Mouse (Mus musculus): Measurements from ENCODE around the gene Atp23. TPM values are rescaled to one million over a fixed set of nuclear protein-coding genes. Genes with fewer than 3 reads are reported as not detected.
A peak's percentile ranks its signal among the peaks of the same experiment; 100 is the strongest.
"Not testable (repeated sequence)": the region's sequence is repeated elsewhere in the genome, so short reads cannot be mapped to it uniquely, and the experiment has no call there.

The Atp23 gene
- polyA plus RNA-seq, 1 experiment from 2014 or later, result 10.0 TPM

DNA sequence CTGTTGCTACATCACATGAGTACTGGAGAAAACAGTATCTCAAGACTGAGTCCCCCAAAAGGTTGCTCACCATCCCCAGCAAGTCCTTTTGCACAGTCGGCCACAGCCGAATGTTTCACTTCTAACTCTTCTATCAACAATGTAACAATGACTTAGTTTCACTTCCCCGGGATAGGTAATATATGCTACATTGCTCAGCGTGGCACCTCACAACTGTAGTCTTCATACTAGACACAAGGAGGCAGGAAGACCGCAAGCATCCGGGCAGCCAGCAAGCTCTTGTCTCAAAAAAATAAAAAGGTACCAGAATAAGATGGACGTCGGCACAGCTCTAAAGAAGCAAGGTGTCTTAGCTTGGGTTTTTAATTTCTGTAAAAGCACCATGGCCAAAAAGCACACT, 35.9 kb downstream of the Atp23 start:
- H3K27ac ChIP-seq, result no peak overlapping the region
- no peaks in the 10 kb centered on the region for H3K27me3 ChIP-seq
- no peaks in the 10 kb centered on the region for H3K9me3 ChIP-seq (replicated peaks)
- H3K9ac ChIP-seq, result no peak overlapping the region
- H3K4me3 ChIP-seq (replicated peaks), result no peak overlapping the region
- H3K36me3 ChIP-seq, result no peaks in the 10 kb centered on the region
- DNase-seq, result no peak
- 74% methylated on average over 8 of the region's 8 CpGs for WGBS (ENCODE audit: insufficient replicate concordance)
- no peak overlapping the region for H3K4me2 ChIP-seq
- H3K4me1 ChIP-seq (replicated peaks), result no peaks in the 10 kb centered on the region
- ATAC-seq (ENCODE audit: low read depth), result no peak

DNA sequence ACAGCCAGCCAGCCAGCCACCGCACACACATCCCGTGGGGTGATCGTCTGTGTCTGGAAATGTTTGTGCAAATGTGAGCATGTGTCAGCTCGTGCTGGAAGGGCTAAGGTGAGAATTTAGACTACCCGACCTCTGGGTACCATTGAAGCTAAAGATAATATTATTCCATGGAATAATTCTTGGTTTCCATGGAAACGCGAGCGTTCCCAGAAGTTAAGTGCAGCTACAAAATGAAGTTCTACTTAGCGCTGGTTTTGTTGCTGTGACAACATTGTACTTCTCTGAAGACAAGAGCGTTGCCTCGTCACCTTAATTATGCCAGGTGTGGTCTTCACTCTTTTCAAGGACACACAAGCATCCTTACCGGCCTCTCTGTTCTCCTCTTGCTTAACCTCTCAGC, 39.0 kb downstream of the Atp23 start:
- 70% methylated on average over 12 of the region's 12 CpGs for WGBS (ENCODE audit: insufficient replicate concordance)
- Histone ChIP-seq H3K9me3 (replicated peaks) (no peaks in the 10 kb centered on the region), H3K27ac (no peak overlapping the region)

DNA sequence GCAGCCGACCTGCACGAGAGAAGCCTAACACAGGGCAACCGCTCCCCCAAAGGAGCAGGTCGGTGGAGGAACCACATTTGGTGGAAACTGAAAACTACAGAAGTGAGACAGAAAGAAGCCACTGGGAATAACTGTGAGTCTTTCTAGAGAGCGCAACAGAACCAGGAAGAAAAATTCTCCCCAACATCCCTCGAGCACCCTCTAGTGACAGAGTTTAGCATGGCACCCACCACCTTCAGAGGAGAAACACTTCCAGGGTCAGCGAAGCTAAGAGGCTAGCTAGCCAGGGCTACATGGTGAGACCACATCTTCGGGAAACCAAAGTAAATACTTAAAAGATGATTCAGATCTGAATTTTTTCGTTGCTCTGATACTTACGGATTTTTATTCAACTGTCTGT, 47.9 kb downstream of the Atp23 start:
- 60% methylated on average over 10 of the region's 10 CpGs for WGBS (ENCODE audit: insufficient replicate concordance)
- Histone ChIP-seq H3K27me3 (no peaks in the 10 kb centered on the region), H3K4me3 (replicated peaks) (no peak overlapping the region), H3K9ac (no peak overlapping the region), H3K9me3 (replicated peaks) (no peaks in the 10 kb centered on the region), H3K4me1 (replicated peaks) (no peaks in the 10 kb centered on the region), H3K27ac (no peak overlapping the region), H3K36me3 (no peaks in the 10 kb centered on the region), H3K4me2 (no peak overlapping the region)
- DNase-seq (no peak), ATAC-seq (ENCODE audit: low read depth) (no peak)

More for the DNA sequence above, 39.0 kb downstream of the Atp23 start:
- no peak overlapping the region for H3K9ac ChIP-seq
- H3K27me3 ChIP-seq, result no peaks in the 10 kb centered on the region
- ATAC-seq (ENCODE audit: low read depth) (no peak), DNase-seq (no peak)
- no peak overlapping the region for H3K4me2 ChIP-seq
- no peaks in the 10 kb centered on the region for H3K36me3 ChIP-seq
- no peak overlapping the region for H3K4me3 ChIP-seq (replicated peaks)
- H3K4me1 ChIP-seq (replicated peaks), result peaks cover 5% of the 10 kb centered on the region; the same call in 1 of the 2 replicates

DNA sequence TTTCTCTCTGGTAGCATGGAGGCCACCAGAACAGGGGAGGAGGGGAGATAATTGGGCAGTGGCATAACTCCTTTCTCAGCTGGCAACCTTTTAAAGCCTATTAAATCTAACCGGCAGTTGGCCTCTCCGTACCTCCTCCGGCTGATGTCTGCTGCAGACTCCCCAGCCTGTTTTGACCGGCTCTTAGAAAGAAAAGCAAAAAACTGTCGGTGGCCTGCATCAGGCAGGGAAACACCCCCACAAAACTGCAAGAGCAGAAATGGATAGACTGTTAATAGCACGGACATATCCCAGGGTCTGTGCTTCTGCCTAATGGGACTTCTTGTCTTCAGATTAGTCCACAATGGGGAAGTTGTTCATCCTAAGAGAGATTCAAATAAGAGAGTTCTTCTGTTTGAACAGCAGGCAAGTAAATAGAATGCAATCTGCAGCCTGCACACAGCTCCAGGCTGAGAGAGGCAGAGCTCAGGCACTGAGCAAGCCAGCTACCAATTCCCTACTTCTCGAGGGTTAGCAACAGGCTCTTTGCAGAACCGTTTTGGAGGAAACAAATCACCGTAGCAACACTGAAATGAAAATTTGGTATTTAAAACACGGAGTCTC, 55.7 kb downstream of the Atp23 start:
- no peaks in the 10 kb centered on the region for H3K36me3 ChIP-seq
- no peak overlapping the region for H3K27ac ChIP-seq
- H3K4me3 ChIP-seq (replicated peaks), result no peak overlapping the region
- H3K4me1 ChIP-seq (replicated peaks), result no peaks in the 10 kb centered on the region
- DNase-seq (no peak), ATAC-seq (ENCODE audit: low read depth) (no peak)
- no peak overlapping the region for H3K9ac ChIP-seq
- no peaks in the 10 kb centered on the region for H3K9me3 ChIP-seq (replicated peaks)
- peak overlapping the region; percentile 24; the same call in 1 of the 2 replicates for H3K4me2 ChIP-seq
- H3K27me3 ChIP-seq, result no peaks in the 10 kb centered on the region
- 49% methylated on average over 10 of the region's 10 CpGs for WGBS (ENCODE audit: insufficient replicate concordance)

DNA sequence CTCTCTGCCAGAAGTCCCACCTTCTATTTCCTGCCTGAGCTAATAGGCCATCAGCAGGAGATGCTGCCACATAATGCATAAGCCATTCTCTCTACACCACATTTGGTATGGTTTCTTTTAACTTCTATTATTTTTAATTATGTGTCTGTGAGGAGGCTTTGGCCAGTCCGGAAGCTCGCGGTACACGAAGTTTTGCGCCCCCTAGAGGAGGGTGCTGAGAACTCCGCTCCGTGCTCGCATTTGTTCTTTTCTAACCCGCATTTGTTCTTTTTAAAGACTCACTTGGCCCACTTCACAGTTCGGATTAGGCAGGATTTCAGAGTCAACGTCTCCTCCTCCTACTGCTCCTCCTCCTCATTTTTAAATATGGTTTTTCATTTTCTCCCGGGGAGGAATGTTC, 56.5 kb downstream of the Atp23 start:
- H3K4me2 ChIP-seq, result no peak overlapping the region
- no peaks in the 10 kb centered on the region for H3K27me3 ChIP-seq
- 34% methylated on average over 12 of the region's 12 CpGs for WGBS (ENCODE audit: insufficient replicate concordance)
- no peaks in the 10 kb centered on the region for H3K4me1 ChIP-seq (replicated peaks)
- no peak for ATAC-seq (ENCODE audit: low read depth)
- no peak overlapping the region for H3K27ac ChIP-seq
- no peak overlapping the region for H3K9ac ChIP-seq
- DNase-seq, result no peak
- H3K9me3 ChIP-seq (replicated peaks), result no peaks in the 10 kb centered on the region
- H3K36me3 ChIP-seq, result no peaks in the 10 kb centered on the region
- no peak overlapping the region for H3K4me3 ChIP-seq (replicated peaks)

DNA sequence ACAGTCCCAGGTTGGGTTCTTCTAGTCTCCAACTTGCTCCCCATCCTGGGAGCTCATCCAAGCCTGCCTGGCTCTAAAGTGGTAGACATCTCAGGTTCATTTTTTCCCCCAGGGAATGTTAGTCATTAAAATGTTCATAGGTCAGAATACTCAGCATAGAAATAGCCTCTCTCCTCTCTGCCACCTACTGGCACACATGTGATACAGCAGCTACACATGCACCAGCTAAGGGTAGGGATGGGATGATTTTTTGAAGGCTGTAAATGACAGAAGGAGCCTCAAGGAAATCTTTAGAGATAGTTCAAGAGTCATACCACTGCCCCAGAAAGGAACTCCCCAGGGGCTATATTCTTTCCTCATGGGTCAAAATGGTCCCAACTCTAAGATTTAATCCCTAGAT, 60.9 kb downstream of the Atp23 start:
- Histone ChIP-seq H3K9me3 (replicated peaks) (no peaks in the 10 kb centered on the region), H3K4me1 (replicated peaks) (no peaks in the 10 kb centered on the region), H3K4me3 (replicated peaks) (no peak overlapping the region), H3K27ac (no peak overlapping the region), H3K36me3 (no peaks in the 10 kb centered on the region), H3K4me2 (no peak overlapping the region), H3K9ac (no peak overlapping the region), H3K27me3 (no peaks in the 10 kb centered on the region)
- ATAC-seq (ENCODE audit: low read depth) (no peak), DNase-seq (no peak)

DNA sequence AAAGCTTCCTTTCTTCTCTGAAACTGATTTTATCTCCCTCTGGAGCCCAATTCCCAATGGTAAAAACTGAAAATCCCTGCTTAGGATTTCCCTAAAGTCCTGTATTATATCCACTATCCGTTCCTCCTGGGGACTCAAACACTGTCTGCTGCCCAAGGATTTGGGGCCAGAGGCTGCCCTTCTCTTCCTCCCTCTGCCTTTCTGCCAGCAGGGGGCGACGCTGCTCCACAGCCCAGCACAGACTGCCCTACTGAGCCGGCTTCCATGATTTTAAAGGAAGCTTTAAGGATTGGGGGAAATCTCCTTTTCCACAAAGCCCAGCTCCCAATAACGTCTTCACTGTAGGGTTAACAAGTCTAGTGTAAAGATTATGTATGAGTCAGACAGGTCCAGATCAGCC, 68.1 kb downstream of the Atp23 start:
- DNase-seq (no peak), ATAC-seq (ENCODE audit: low read depth) (no peak)
- WGBS (ENCODE audit: insufficient replicate concordance), result 41% methylated on average over 5 of the region's 5 CpGs
- Histone ChIP-seq H3K4me3 (replicated peaks) (no peak overlapping the region), H3K9me3 (replicated peaks) (no peaks in the 10 kb centered on the region), H3K9ac (no peak overlapping the region), H3K4me2 (no peak overlapping the region), H3K27ac (no peak overlapping the region), H3K4me1 (replicated peaks) (no peaks in the 10 kb centered on the region), H3K27me3 (no peaks in the 10 kb centered on the region), H3K36me3 (no peaks in the 10 kb centered on the region)

DNA sequence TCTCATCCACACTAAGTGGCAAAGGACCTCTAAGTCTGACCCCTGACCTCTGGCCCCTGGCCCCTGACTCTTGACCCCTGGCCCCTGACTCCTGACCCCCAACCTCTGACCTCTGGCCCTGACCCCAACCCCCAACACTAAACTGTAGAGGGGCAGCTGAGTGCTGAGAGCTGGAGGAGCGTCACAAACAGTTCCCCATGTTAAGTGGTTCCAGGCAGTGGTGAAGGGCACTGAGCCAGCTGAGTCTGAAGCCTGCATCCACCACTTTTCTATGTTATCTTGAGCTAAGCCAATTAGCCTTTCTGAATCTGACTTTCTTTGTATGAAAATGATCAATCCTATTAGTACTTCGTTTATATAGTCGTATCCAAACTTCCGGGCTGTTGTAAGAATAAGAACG, 69.8 kb downstream of the Atp23 start:
- H3K9ac ChIP-seq, result no peak overlapping the region
- no peak overlapping the region for H3K4me2 ChIP-seq
- no peaks in the 10 kb centered on the region for H3K36me3 ChIP-seq
- H3K27me3 ChIP-seq, result no peaks in the 10 kb centered on the region
- WGBS (ENCODE audit: insufficient replicate concordance), result 80% methylated on average over 5 of the region's 5 CpGs
- no peaks in the 10 kb centered on the region for H3K9me3 ChIP-seq (replicated peaks)
- H3K4me1 ChIP-seq (replicated peaks), result no peaks in the 10 kb centered on the region
- DNase-seq, result no peak
- no peak overlapping the region for H3K27ac ChIP-seq
- no peak overlapping the region for H3K4me3 ChIP-seq (replicated peaks)
- no peak for ATAC-seq (ENCODE audit: low read depth)

DNA sequence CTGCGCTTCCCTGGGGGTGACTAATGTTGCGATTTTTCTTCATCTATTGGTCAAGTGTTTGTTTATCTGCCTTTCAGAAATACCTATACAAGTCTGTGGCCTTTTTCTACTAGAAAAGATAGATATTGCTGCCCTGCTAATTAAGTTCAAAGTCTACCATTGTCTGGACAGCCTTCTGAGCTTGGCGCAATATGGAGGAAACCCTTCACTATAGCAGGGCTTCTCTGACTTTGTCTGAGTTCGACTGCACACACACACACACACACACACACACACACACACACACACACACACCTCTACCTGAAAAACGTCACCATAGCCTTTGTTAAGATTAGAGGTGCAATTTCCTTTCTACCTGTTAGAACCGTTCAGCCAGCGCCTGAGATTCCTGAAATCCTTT, 72.5 kb downstream of the Atp23 start:
- no peaks in the 10 kb centered on the region for H3K9me3 ChIP-seq (replicated peaks)
- no peak for DNase-seq
- H3K27me3 ChIP-seq, result no peaks in the 10 kb centered on the region
- H3K4me2 ChIP-seq, result no peak overlapping the region
- ATAC-seq (ENCODE audit: low read depth), result no peak
- H3K9ac ChIP-seq, result no peak overlapping the region
- 70% methylated on average over 7 of the region's 7 CpGs for WGBS (ENCODE audit: insufficient replicate concordance)
- no peak overlapping the region for H3K4me3 ChIP-seq (replicated peaks)
- no peak overlapping the region for H3K27ac ChIP-seq
- H3K4me1 ChIP-seq (replicated peaks), result no peaks in the 10 kb centered on the region
- no peaks in the 10 kb centered on the region for H3K36me3 ChIP-seq

DNA sequence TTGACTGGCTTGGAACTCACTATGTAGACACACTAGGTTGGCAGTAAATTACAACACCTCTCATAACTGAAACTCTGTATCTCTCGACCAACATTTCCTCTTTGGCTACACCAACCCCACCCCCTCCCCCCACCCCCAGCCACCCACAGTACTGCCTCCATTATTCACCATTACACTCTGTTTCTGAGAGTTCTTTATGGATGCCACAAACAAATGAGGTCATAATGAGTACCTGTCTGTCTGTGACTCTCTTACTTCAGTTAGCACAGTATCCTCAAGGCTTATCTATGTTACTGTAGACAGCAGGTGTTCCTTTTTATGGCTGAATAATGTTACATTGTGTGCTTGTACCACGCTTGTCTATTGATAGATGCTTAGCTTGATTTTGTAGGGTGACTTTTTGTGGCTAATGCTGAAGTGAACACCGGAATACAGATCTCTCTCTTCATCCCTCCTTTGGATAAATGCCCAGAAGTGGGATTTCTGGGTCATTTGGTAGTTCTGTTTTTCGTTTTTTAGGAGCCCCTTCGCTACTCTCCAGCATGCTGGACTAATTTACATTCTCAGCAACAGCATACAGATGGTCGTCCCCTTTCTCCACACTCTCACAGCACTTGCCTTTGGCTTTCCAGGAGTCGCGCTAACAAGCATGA, 73.1 kb downstream of the Atp23 start:
- Histone ChIP-seq H3K27ac (no peak overlapping the region), H3K27me3 (no peaks in the 10 kb centered on the region), H3K4me1 (replicated peaks) (no peaks in the 10 kb centered on the region), H3K36me3 (no peaks in the 10 kb centered on the region), H3K4me2 (no peak overlapping the region), H3K9me3 (replicated peaks) (no peaks in the 10 kb centered on the region), H3K9ac (no peak overlapping the region), H3K4me3 (replicated peaks) (no peak overlapping the region)
- ATAC-seq (ENCODE audit: low read depth) (no peak), DNase-seq (no peak)
- WGBS (ENCODE audit: insufficient replicate concordance), result 57% methylated on average over 8 of the region's 8 CpGs

DNA sequence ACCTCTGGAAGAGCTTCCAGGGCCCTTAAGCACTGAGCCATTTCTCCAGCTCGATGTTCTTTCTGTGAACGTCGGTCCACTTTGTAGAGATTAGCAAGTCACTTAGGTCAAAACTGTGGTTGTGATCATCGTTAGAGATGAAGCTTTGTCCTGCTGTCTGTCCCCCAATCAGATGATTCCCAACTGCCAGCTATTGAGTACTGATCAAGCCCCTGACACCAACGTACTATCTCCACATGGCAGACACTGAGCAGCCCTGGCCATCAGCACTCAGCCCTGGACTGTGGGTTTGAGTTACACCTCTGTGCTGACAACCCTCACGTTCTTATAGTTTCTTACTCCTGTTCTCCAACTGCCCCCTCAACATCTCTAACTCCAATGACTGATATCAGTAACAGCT, 74.2 kb downstream of the Atp23 start:
- Histone ChIP-seq H3K4me1 (replicated peaks) (no peaks in the 10 kb centered on the region), H3K27ac (no peak overlapping the region), H3K27me3 (no peaks in the 10 kb centered on the region), H3K9me3 (replicated peaks) (no peaks in the 10 kb centered on the region), H3K4me3 (replicated peaks) (no peak overlapping the region), H3K9ac (no peak overlapping the region), H3K36me3 (no peaks in the 10 kb centered on the region), H3K4me2 (no peak overlapping the region)
- no peak for DNase-seq
- 37% methylated on average over 6 of the region's 6 CpGs for whole genome bisulfite sequencing (ENCODE audit: insufficient replicate concordance)
- no peak for ATAC-seq (ENCODE audit: low read depth)

DNA sequence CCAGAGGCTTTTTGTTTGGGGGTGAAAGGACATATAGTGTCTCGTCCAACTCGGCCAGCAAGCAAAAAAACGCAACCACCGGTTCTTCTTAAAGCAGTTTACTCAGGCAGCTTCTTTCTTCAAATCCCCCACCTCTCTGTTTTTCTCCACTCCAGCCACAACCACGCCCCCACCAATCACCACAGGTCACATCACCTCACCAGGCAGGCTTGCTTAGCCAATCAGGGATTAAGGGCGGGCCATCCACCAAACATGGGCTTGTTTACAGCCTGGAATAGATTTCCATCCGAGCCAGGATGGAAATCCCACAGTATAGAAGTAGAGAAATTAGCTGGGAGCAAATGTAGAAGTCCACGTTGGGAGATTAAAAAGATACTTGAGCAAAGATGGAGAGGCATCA, 74.9 kb downstream of the Atp23 start:
- 68% methylated on average over 8 of the region's 8 CpGs for WGBS (ENCODE audit: insufficient replicate concordance)
- not testable (repeated sequence) for H3K9ac ChIP-seq; H3K36me3 ChIP-seq; DNase-seq; H3K27me3 ChIP-seq; H3K4me1 ChIP-seq (replicated peaks); H3K9me3 ChIP-seq (replicated peaks); H3K4me2 ChIP-seq; H3K4me3 ChIP-seq (replicated peaks); ATAC-seq (ENCODE audit: low read depth); H3K27ac ChIP-seq

Measured in liver, embryonic 13.5 days (tissue).